Mouse (Mus musculus): ENCODE results near the gene Lad1.

Gene Lad1

GRCm38 (mm10) chr1:135847139-135847562 lies 28.8 kb downstream of the Lad1 start:
- DNase-seq = peak; percentile 29

GRCm38 (mm10) chr1:135847611-135848351 lies 29.4 kb downstream of the Lad1 start:
- no peak for DNase-seq

GRCm38 (mm10) chr1:135850722-135851512 lies 32.5 kb downstream of the Lad1 start:
- peak; percentile 17 for DNase-seq

GRCm38 (mm10) chr1:135852044-135852756 lies 33.8 kb downstream of the Lad1 start:
- DNase-seq = peak; percentile 23

- DNase-seq = no peak
Observed at GRCm38 (mm10) chr1:135853200-135853599, 34.8 kb downstream of the Lad1 start.

- no peak for DNase-seq
Observed at GRCm38 (mm10) chr1:135854591-135855343, 36.4 kb downstream of the Lad1 start.

GRCm38 (mm10) chr1:135855344-135855687 lies 36.9 kb downstream of the Lad1 start:
- DNase-seq = no peak

GRCm38 (mm10) chr1:135856070-135856469 lies 37.7 kb downstream of the Lad1 start:
- DNase-seq = no peak

GRCm38 (mm10) chr1:135857137-135857775 lies 38.9 kb downstream of the Lad1 start:
- no peak for DNase-seq

GRCm38 (mm10) chr1:135858533-135858932 lies 40.1 kb downstream of the Lad1 start:
- DNase-seq = no peak

GRCm38 (mm10) chr1:135861091-135861490 lies 42.7 kb downstream of the Lad1 start:
- no peak for DNase-seq

- no peak for DNase-seq
Observed at GRCm38 (mm10) chr1:135861980-135862552, 43.7 kb downstream of the Lad1 start.

GRCm38 (mm10) chr1:135862561-135862960 lies 44.2 kb downstream of the Lad1 start:
- no peak for DNase-seq

GRCm38 (mm10) chr1:135863786-135864335 lies 45.5 kb downstream of the Lad1 start:
- no peak for DNase-seq

- DNase-seq = no peak
Observed at GRCm38 (mm10) chr1:135864830-135865229, 46.4 kb downstream of the Lad1 start.

- peak; percentile 84 for DNase-seq
Observed at GRCm38 (mm10) chr1:135865518-135866194, 47.3 kb downstream of the Lad1 start.

GRCm38 (mm10) chr1:135868570-135868969 lies 50.2 kb downstream of the Lad1 start:
- no peak for DNase-seq

GRCm38 (mm10) chr1:135872991-135873390 lies 54.6 kb downstream of the Lad1 start:
- peak; percentile 48 for DNase-seq

GRCm38 (mm10) chr1:135877248-135877647 lies 58.9 kb downstream of the Lad1 start:
- DNase-seq = no peak

GRCm38 (mm10) chr1:135882385-135883109 lies 64.1 kb downstream of the Lad1 start:
- peak; percentile 53 for DNase-seq

All from right cerebral cortex, adult 18-20 months (tissue).